Mouse (Mus musculus): ENCODE data around the gene Wdr5b. TPM values are rescaled to one million over a fixed set of nuclear protein-coding genes. Genes with fewer than 3 reads are reported as not detected.

The Wdr5b gene
- polyA plus RNA-seq, 1 experiment from 2014 or later, result 11.6 TPM

DNA sequence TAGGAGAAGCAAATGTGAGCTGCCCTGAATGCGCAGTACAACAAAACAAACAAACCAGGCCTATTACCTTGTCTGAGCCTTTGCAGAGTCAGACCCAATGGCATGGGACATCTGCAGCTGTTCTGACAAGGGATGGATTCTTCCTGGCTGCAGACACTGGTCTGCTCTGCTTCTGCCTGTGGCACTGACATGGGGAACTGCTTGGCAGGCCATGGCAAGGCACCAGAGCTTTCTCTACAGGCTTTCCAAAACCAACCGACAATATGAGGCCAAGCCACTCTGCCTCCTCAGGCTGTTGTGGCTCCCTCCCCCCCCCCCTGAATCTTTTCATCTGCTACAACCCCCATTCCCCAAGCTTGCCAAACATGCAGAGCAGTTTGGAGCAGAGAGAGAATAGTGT lies 22.3 kb downstream of the Wdr5b start:
- H3K4me3 ChIP-seq (ENCODE audit: low read depth, low read length), result no peak overlapping the region
- no peak for ATAC-seq (replicated peaks; ENCODE audit: low FRiP score)
- no peak overlapping the region for H3K27ac ChIP-seq (ENCODE audit: low read depth, low read length)
- H3K4me1 ChIP-seq (replicated peaks; ENCODE audit: control insufficient read depth, insufficient read depth, low read length), result 0 out of 2 replicates have a peak, but pooled peaks cover under 1% of the 10 kb centered on the region
- no peak for DNase-seq (ENCODE audit: low spot score)
- no peaks in the 10 kb centered on the region for H3K9me3 ChIP-seq (ENCODE audit: control insufficient read depth, low read length)
- WGBS, result 79% methylated on average over 2 of the region's 2 CpGs
- no peaks in the 10 kb centered on the region for H3K36me3 ChIP-seq (ENCODE audit: control insufficient read depth, insufficient read depth, low read length)
- no peak overlapping the region for H3K4me2 ChIP-seq (ENCODE audit: low read depth, low read length, severe bottlenecking)
- no peaks in the 10 kb centered on the region for H3K27me3 ChIP-seq (ENCODE audit: control insufficient read depth, insufficient read depth, low read length)
- no peak overlapping the region for H3K9ac ChIP-seq (ENCODE audit: low read length)

DNA sequence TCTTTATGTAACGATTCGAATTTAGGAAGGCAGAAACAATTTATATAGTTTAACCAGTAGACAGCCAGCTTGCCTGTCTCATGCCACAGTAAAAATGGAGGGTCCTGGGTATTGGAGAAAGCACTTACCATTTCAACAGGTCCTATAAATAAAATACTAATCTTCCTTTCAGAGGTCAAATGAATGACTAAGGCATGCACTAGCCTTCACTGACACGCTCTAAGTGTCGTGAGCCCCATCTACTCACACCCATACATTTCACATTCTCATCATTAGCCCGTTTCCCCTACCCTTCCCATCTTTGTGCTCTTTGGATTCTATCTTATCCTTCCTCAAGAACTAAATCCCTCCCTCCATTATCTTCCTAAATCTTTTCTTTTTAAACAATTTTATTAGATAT lies 23.9 kb downstream of the Wdr5b start:
- H3K27me3 ChIP-seq (ENCODE audit: control insufficient read depth, insufficient read depth, low read length), result no peaks in the 10 kb centered on the region
- DNase-seq (ENCODE audit: low spot score), result no peak
- 85% methylated on average over 5 of the region's 5 CpGs for WGBS
- no peaks in the 10 kb centered on the region for H3K9me3 ChIP-seq (ENCODE audit: control insufficient read depth, low read length)
- peaks cover 12% of the 10 kb centered on the region for H3K4me1 ChIP-seq (replicated peaks; ENCODE audit: control insufficient read depth, insufficient read depth, low read length)
- H3K4me3 ChIP-seq (ENCODE audit: low read depth, low read length), result no peak overlapping the region
- no peak overlapping the region for H3K9ac ChIP-seq (ENCODE audit: low read length)
- ATAC-seq (replicated peaks; ENCODE audit: low FRiP score), result no peak
- H3K36me3 ChIP-seq (ENCODE audit: control insufficient read depth, insufficient read depth, low read length), result no peaks in the 10 kb centered on the region
- no peak overlapping the region for H3K4me2 ChIP-seq (ENCODE audit: low read depth, low read length, severe bottlenecking)
- no peak overlapping the region for H3K27ac ChIP-seq (ENCODE audit: low read depth, low read length)

DNA sequence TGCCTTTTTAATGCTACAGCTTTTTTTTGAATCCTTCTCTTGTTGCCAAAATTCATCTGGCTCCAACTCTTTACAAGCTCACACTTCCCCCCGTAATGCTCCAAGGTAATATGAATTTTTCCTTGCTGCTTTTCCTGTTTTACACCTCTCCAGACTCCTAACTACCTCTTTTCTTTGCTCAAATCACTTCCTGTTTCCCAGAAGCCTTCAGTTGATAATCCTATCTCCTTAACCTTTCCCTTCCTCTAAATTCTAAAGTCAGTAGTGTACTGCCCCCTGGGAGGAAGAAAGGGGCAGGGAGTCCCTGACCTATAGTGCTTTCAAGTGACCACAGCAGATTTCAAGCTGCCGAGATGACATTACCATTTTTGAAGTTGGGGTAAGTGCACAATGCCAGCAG lies 26.7 kb downstream of the Wdr5b start:
- H3K9ac ChIP-seq (ENCODE audit: low read length), result no peak overlapping the region
- DNase-seq (ENCODE audit: low spot score), result no peak
- H3K27me3 ChIP-seq (ENCODE audit: control insufficient read depth, insufficient read depth, low read length), result no peaks in the 10 kb centered on the region
- no peaks in the 10 kb centered on the region for H3K9me3 ChIP-seq (ENCODE audit: control insufficient read depth, low read length)
- H3K4me1 ChIP-seq (replicated peaks; ENCODE audit: control insufficient read depth, insufficient read depth, low read length), result peaks cover 14% of the 10 kb centered on the region
- no peak overlapping the region for H3K4me3 ChIP-seq (ENCODE audit: low read depth, low read length)
- H3K27ac ChIP-seq (ENCODE audit: low read depth, low read length), result no peak overlapping the region
- 83% methylated on average over 2 of the region's 2 CpGs for WGBS
- no peaks in the 10 kb centered on the region for H3K36me3 ChIP-seq (ENCODE audit: control insufficient read depth, insufficient read depth, low read length)
- ATAC-seq (replicated peaks; ENCODE audit: low FRiP score), result no peak
- no peak overlapping the region for H3K4me2 ChIP-seq (ENCODE audit: low read depth, low read length, severe bottlenecking)

DNA sequence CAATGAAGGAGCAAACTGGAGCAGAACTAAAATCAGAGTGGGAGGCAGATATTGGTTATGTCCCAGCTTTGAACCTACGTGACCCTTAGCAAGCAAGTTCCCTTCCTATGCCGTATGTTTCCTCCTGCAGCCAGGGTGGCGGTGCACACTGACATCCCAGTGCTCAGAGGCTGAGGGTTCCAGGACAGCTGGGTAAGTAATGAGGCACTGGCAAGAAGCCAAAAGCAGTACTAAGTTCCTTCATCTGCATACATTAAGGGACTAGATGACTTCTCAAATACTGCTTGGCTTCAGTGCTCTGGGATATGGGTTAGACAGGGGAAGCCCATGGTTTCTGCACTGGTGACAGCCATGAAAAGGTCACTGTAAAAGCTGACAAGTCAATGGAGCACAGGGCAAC lies 27.4 kb downstream of the Wdr5b start:
- 82% methylated on average over 3 of the region's 3 CpGs for WGBS
- no peak overlapping the region for H3K9ac ChIP-seq (ENCODE audit: low read length)
- DNase-seq (ENCODE audit: low spot score) (no peak), ATAC-seq (replicated peaks; ENCODE audit: low FRiP score) (no peak)
- no peak overlapping the region for H3K4me2 ChIP-seq (ENCODE audit: low read depth, low read length, severe bottlenecking)
- H3K9me3 ChIP-seq (ENCODE audit: control insufficient read depth, low read length), result no peaks in the 10 kb centered on the region
- no peaks in the 10 kb centered on the region for H3K36me3 ChIP-seq (ENCODE audit: control insufficient read depth, insufficient read depth, low read length)
- H3K4me1 ChIP-seq (replicated peaks; ENCODE audit: control insufficient read depth, insufficient read depth, low read length), result peaks cover 14% of the 10 kb centered on the region
- H3K27me3 ChIP-seq (ENCODE audit: control insufficient read depth, insufficient read depth, low read length), result no peaks in the 10 kb centered on the region
- H3K27ac ChIP-seq (ENCODE audit: low read depth, low read length), result no peak overlapping the region
- no peak overlapping the region for H3K4me3 ChIP-seq (ENCODE audit: low read depth, low read length)

DNA sequence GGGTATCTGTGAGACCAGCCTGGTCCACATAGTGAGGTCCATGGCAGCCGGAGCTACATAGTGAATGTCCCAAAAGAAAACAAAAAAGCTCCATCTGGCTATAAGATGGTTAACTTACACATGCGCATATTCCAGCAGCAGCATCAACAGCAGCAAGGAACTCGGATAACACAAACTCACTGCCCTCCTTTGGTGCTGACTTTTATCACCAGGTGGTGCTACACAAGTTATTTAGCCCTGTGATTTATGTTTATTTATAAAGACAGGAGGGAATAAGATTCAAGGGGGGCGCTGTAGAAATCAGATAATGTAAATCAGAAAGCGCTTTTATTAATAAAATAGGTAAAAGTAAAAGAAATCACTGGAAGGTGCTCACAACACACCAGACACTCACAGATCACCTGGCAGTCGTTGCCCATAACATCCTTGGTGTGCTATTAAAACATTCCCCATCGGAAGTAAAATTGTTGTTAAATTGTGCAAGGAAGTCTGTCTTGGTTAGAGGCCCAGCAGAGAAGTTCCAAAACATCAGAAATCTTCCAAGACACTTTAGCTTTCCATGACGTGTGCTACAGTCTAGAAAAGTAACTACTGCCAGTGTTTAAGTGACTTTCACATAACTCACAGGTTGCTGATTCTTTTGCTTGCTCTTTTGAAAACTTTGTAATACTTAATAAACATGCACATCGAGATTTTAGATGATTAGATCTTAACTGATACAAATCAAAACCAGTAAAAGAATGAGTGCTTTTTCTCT lies 29.0 kb downstream of the Wdr5b start:
- DNase-seq (ENCODE audit: low spot score) (no peak), ATAC-seq (replicated peaks; ENCODE audit: low FRiP score) (no peak)
- no peak overlapping the region for H3K27ac ChIP-seq (ENCODE audit: low read depth, low read length)
- peak overlapping the region; percentile 27; the same call in 1 of the 2 replicates for H3K9ac ChIP-seq (ENCODE audit: low read length)
- H3K36me3 ChIP-seq (ENCODE audit: control insufficient read depth, insufficient read depth, low read length), result no peaks in the 10 kb centered on the region
- peak overlapping the region; percentile 74 for H3K4me3 ChIP-seq (ENCODE audit: low read depth, low read length)
- no peaks in the 10 kb centered on the region for H3K27me3 ChIP-seq (ENCODE audit: control insufficient read depth, insufficient read depth, low read length)
- 49% methylated on average over 9 of the region's 9 CpGs for WGBS
- no peaks in the 10 kb centered on the region for H3K9me3 ChIP-seq (ENCODE audit: control insufficient read depth, low read length)
- H3K4me1 ChIP-seq (replicated peaks; ENCODE audit: control insufficient read depth, insufficient read depth, low read length), result peaks cover 14% of the 10 kb centered on the region
- H3K4me2 ChIP-seq (ENCODE audit: low read depth, low read length, severe bottlenecking), result peak overlapping the region; percentile 48

DNA sequence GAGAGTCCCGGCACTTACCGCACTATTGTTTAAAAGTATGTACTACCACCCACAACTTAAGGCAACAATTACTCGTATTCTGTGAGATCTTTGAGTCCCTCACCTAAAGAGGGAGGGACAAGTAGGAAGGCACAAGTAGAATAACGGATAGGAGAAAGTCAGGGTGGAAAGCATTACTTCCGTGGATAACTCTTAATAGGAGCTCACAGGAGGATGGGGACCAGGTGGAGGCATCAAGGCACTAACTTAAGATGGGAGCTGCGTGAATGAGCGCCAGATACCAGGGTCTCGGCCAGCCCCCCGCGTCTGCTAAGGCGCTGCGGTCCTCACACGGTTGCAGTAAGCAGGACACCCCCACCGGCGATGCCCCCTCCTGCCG lies 30.1 kb downstream of the Wdr5b start:
- under 1% methylated on average over 16 of the region's 16 CpGs for WGBS
- Histone ChIP-seq H3K27me3 (ENCODE audit: control insufficient read depth, insufficient read depth, low read length) (no peaks in the 10 kb centered on the region), H3K36me3 (ENCODE audit: control insufficient read depth, insufficient read depth, low read length) (no peaks in the 10 kb centered on the region), H3K4me3 (ENCODE audit: low read depth, low read length) (peak overlapping the region; percentile 74), H3K9ac (ENCODE audit: low read length) (peak overlapping the region; percentile 92), H3K4me2 (ENCODE audit: low read depth, low read length, severe bottlenecking) (peak overlapping the region; percentile 48), H3K27ac (ENCODE audit: low read depth, low read length) (peak overlapping the region; percentile 99), H3K4me1 (replicated peaks; ENCODE audit: control insufficient read depth, insufficient read depth, low read length) (peaks cover 14% of the 10 kb centered on the region), H3K9me3 (ENCODE audit: control insufficient read depth, low read length) (no peaks in the 10 kb centered on the region)
- ATAC-seq (replicated peaks; ENCODE audit: low FRiP score) (no peak), DNase-seq (ENCODE audit: low spot score) (no peak)

DNA sequence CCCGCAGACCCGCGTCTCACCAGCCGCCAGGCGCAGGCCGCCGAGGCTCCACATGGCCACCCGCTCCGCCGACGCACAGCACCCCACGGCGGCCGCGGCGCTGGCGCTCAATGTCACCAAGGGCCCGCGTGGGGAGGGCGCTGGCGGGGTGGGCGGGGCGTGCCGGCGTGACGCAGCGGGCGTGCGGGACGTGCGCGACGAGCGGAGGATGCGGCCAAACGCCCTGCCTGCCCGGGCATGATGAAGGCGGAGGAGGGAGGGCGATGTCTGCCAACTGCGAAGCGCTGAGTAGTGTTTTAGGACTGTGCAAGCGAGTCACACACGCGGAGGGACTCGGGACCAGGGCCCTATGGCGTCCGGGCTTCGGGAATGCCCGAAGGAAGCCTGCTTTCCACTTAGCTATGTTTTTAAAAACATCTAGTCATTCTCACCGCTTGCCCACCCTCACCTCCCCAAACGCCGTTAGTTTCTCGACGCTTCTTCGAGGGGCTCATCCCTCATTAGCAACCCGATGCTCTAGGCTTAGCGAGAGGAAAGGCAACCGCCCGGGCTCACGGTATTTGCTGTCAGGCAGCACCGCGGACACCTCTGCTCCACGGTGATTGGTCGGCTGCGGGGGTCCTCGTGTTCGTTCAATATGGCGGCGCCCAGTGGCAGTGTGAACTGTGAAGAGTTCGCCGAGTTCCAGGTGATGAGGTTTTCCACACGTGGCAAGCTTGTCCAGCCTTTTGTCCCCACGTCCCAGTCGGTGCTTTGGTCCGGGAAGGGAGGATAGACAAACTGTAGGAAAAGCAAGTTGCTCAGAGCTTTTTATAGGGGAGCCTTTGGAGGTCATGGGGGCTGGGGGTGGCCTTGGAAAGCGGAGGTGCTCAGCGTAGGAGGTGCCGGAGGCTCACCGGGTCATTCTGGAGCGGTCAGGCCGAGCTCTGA lies 30.7 kb downstream of the Wdr5b start, which contains the start of the genes Fam162a and Ccdc58:
Fam162a (minus strand) TSS at position 145 of the 930 bp plus-strand sequence.
Ccdc58 (plus strand) TSS at position 236 of the 930 bp plus-strand sequence.
- peak; percentile 96 for DNase-seq (ENCODE audit: low spot score)
- Histone ChIP-seq H3K27ac (ENCODE audit: low read depth, low read length) (peak within 1 kb of the TSS; percentile 99), H3K9ac (ENCODE audit: low read length) (peak within 1 kb of the TSS; percentile 92), H3K4me3 (ENCODE audit: low read depth, low read length) (peak within 1 kb of the TSS; percentile 74), H3K4me2 (ENCODE audit: low read depth, low read length, severe bottlenecking) (peak within 1 kb of the TSS; percentile 48), H3K36me3 (ENCODE audit: control insufficient read depth, insufficient read depth, low read length) (no peaks in the 10 kb centered on the region), H3K9me3 (ENCODE audit: control insufficient read depth, low read length) (no peaks in the 10 kb centered on the region), H3K4me1 (replicated peaks; ENCODE audit: control insufficient read depth, insufficient read depth, low read length) (peaks cover 14% of the 10 kb centered on the region), H3K27me3 (ENCODE audit: control insufficient read depth, insufficient read depth, low read length) (no peaks in the 10 kb centered on the region)
- WGBS, result under 1% methylated on average over 81 of the region's 81 CpGs
- ATAC-seq (replicated peaks; ENCODE audit: low FRiP score), result peak; percentile 94

DNA sequence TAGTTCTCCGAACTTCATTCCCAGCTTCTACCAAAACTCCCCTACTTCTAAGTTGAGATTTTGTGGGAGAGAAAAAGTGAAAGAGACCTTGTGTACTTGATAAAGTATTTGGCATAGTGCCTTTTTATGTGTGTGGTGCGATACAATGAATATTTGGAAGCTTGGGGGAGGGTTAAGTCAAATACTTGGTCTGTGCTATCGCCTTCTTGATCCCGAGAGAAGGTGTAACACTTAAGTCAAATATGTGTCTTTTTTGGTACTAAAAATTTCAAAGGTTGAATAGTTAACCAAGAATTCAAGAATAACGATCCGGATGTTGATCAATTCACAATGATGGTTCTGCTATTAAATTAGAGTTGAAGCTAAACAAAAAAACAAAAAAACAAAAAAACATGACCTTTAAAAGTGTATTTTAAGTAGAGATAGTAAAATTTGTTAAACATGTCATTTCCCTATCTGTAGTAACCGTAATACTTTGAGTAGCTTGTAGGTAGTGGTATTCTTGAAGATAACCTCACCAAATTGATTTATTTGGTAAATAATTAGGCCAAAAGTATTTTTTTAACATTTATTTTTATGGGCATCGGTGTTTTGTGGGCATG lies 31.5 kb downstream of the Wdr5b start:
- H3K4me1 ChIP-seq (replicated peaks; ENCODE audit: control insufficient read depth, insufficient read depth, low read length), result peaks cover 14% of the 10 kb centered on the region
- H3K27ac ChIP-seq (ENCODE audit: low read depth, low read length), result no peak overlapping the region
- 30% methylated on average over 8 of the region's 8 CpGs for WGBS
- H3K36me3 ChIP-seq (ENCODE audit: control insufficient read depth, insufficient read depth, low read length), result no peaks in the 10 kb centered on the region
- H3K4me2 ChIP-seq (ENCODE audit: low read depth, low read length, severe bottlenecking), result peak overlapping the region; percentile 48
- no peak for ATAC-seq (replicated peaks; ENCODE audit: low FRiP score)
- peak overlapping the region; percentile 74 for H3K4me3 ChIP-seq (ENCODE audit: low read depth, low read length)
- H3K9me3 ChIP-seq (ENCODE audit: control insufficient read depth, low read length), result no peaks in the 10 kb centered on the region
- peak overlapping the region; percentile 92 for H3K9ac ChIP-seq (ENCODE audit: low read length)
- H3K27me3 ChIP-seq (ENCODE audit: control insufficient read depth, insufficient read depth, low read length), result no peaks in the 10 kb centered on the region
- DNase-seq (ENCODE audit: low spot score), result no peak

All from forebrain, embryonic 11.5 days (tissue).